Mouse (Mus musculus) liver, embryonic 16.5 days (tissue): ENCODE data around the gene Klf3. TPM values are rescaled to one million over a fixed set of nuclear protein-coding genes. Genes with fewer than 3 reads are reported as not detected.
"Not testable (repeated sequence)": the region's sequence is repeated elsewhere in the genome, so short reads cannot be mapped to it uniquely, and the experiment has no call there.

ENCODE experiments used
- ATAC-seq: fragments of 200-750 bp; cut with Nextera tagmentation; 2 replicates; pipeline ENCODE4 v1.8.0; 2017; ENCODE audit warnings: low read depth, mild to moderate bottlenecking, moderate number of reproducible peaks, moderate library complexity
- H3K27ac ChIP-seq: fragments of 300-500 bp; sonication (generic); 2 replicates; pipeline ENCODE4 v1.5.1; 2014; ENCODE audit warnings: mild to moderate bottlenecking, low read length
- H3K27me3 ChIP-seq: fragments of 300-500 bp; sonication (generic); 2 replicates; pipeline ENCODE4 v1.6.1; 2014; ENCODE audit warnings: low read depth, low read length, mixed read lengths; ENCODE audit not compliant: control insufficient read depth, insufficient read depth
- H3K36me3 ChIP-seq: fragments of 300-500 bp; sonication (generic); 2 replicates; pipeline ENCODE4 v1.6.1; 2014; ENCODE audit warnings: mild to moderate bottlenecking; ENCODE audit not compliant: control insufficient read depth, insufficient read depth
- H3K4me1 ChIP-seq: fragments of 300-500 bp; sonication (generic); 2 replicates; pipeline ENCODE4 v1.6.1; 2014; ENCODE audit warnings: low read depth, low read length, mixed read lengths; ENCODE audit not compliant: control insufficient read depth
- H3K4me2 ChIP-seq: fragments of 300-500 bp; sonication (generic); 2 replicates; pipeline ENCODE4 v1.6.1; 2014; ENCODE audit warnings: low read depth, low read length, mixed read lengths
- H3K4me3 ChIP-seq: fragments of 300-500 bp; sonication (generic); 2 replicates; pipeline ENCODE4 v1.5.1; 2014; ENCODE audit warnings: low read depth, mild to moderate bottlenecking, low read length
- H3K9ac ChIP-seq: fragments of 300-500 bp; sonication (generic); 2 replicates; pipeline ENCODE4 v1.6.1; 2014; ENCODE audit warnings: low read depth, low read length
- H3K9me3 ChIP-seq: fragments of 300-500 bp; sonication (generic); replicated peaks from 2 replicates; pipeline ENCODE4 v1.6.1; 2016; ENCODE audit warnings: low read length; ENCODE audit not compliant: control insufficient read depth
- WGBS: fragments of 180-500 bp; shearing (Covaris S2); extraction: QIAGEN DNeasy Blood & Tissue Kit; methylation state at CpG from one replicate; pipeline ENCODE4 v1.1.7; 2014; ENCODE audit not compliant: insufficient replicate concordance; 5-methylcytosine and 5-hydroxymethylcytosine counted together
- polyA plus RNA-seq: library from polyadenylated mRNA; unstranded; fragments of >200 nt; fragmentation: Nextera tagmentation; extraction: Ambion mirVana; gene quantifications from 2 replicates; pipeline ENCODE4 v1.2.1, GENCODE M21; 2015

The Klf3 gene
- polyA plus RNA-seq, 1 experiment from 2014 or later, result 88.9 TPM

DNA sequence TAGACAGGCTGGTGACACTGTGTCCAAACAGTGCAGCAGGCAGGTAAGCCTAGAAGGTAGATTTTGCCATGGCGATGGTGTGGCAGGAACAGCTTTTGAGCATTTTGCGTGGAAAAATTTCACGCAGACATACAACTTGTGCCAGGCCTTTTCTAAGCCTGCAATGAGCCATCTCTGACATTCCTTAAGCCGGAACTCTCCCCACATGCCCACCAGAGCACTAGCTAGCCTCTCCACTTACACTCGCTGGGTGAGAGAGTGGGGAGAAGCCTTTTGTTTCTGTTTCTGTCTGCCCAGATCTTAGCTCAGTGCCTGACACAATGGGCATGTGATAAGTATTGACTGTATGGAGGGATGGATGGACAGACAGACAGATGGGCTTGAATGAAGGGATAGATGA lies 64.4 kb downstream of the Klf3 start:
- Histone ChIP-seq H3K9ac (no peak overlapping the region), H3K36me3 (no peaks in the 10 kb centered on the region), H3K27ac (no peak overlapping the region), H3K4me1 (peaks cover 18% of the 10 kb centered on the region), H3K4me3 (no peak overlapping the region), H3K27me3 (no peaks in the 10 kb centered on the region), H3K4me2 (no peak overlapping the region), H3K9me3 (no peaks in the 10 kb centered on the region)
- ATAC-seq, result no peak
- 74% methylated on average over 5 of the region's 5 CpGs for WGBS

DNA sequence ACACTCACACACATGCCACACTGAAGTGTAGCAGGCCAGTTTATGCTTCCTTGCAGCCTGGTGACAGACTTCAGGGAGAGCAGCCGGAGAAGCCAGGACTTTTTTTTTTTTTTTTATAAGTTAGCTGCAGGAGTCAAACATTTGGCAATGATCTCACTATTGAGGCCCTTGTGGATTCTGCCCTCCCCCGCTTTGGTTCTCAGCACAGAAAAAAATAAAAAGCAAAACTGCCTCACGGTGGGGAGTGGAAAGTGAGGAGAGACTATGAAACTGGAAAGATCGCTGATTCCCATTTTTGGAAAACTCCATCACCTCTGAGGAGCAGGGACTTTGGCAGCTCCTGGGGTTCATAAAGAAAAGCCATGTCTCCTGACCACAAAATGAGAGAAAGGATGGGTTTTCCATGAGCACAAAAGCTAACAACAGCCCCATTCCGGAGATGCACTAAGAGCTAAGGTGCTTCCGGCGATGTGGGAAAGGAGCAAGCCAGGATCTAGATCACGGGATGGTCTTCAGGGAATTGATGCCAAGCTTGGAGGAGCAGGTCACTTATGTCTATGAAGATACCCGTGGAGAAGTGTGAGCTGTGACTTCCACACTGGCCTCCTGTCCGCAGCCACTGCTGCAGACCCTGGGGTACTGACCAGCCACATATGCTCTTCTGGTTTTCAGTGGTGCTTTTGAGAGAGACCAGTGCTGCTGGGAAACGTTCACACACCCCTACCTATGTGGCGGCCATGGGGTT lies 73.1 kb downstream of the Klf3 start:
- Histone ChIP-seq H3K27ac (no peak overlapping the region), H3K4me3 (no peak overlapping the region), H3K4me1 (no peaks in the 10 kb centered on the region), H3K27me3 (no peaks in the 10 kb centered on the region), H3K9me3 (no peaks in the 10 kb centered on the region), H3K36me3 (no peaks in the 10 kb centered on the region), H3K4me2 (no peak overlapping the region), H3K9ac (no peak overlapping the region)
- ATAC-seq, result no peak
- WGBS, result 60% methylated on average over 12 of the region's 12 CpGs

- no peak overlapping the region for H3K9ac ChIP-seq
- H3K4me1 ChIP-seq, result no peaks in the 10 kb centered on the region
- H3K4me2 ChIP-seq, result no peak overlapping the region
- no peak overlapping the region for H3K27ac ChIP-seq
- H3K27me3 ChIP-seq, result no peaks in the 10 kb centered on the region
- H3K36me3 ChIP-seq, result no peaks in the 10 kb centered on the region
- 58% methylated on average over 15 of the region's 15 CpGs for WGBS
- no peak for ATAC-seq
- H3K4me3 ChIP-seq, result no peak overlapping the region
- H3K9me3 ChIP-seq, result no peaks in the 10 kb centered on the region
Measured at GRCm38 (mm10) chr5:64877235-64878026, 74.2 kb downstream of the Klf3 start.

DNA sequence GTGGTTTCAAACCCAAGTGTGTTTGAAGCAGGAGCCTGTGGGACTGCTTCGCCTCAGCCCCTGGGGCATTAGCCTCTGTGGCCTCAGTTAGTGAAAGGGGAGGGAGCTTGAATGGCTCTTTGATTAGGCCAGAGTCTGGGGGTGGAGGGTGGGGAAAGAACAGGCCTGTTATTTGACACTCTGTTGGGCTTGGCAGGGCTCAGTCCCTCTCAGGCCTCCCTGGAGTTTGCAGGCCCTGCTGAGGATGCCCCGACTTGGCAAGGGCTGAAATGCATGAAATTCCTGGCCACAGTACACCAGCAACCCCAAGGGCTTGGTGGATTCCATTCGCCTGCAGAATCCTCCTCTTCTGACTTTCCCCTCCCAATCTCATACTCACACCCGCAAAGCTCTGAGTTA lies 74.8 kb downstream of the Klf3 start:
- no peak overlapping the region for H3K4me2 ChIP-seq
- no peak overlapping the region for H3K9ac ChIP-seq
- no peaks in the 10 kb centered on the region for H3K4me1 ChIP-seq
- peak; percentile 73 for ATAC-seq
- WGBS, result 50% methylated on average over 4 of the region's 4 CpGs
- H3K36me3 ChIP-seq, result no peaks in the 10 kb centered on the region
- no peak overlapping the region for H3K27ac ChIP-seq
- no peaks in the 10 kb centered on the region for H3K9me3 ChIP-seq
- H3K27me3 ChIP-seq, result no peaks in the 10 kb centered on the region
- no peak overlapping the region for H3K4me3 ChIP-seq

DNA sequence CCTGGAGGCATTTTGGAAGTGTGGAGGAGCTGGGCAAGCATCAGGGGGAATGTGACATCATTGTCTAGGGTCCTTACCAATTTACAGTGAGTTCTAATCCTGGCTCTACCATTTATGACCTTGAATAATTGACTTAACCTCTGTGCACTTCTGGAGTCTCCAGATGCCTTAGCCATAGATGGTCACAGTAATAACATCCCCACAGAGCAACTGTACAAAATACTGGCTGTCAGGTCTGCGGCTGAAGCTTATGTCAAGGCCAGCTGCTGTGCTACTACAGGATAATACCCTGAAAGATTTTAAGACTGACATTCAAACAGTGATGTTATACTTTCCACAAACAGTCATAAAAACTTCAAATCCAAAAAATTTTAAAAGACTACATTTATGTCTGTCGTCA lies 75.3 kb downstream of the Klf3 start:
- Histone ChIP-seq H3K9me3 (no peaks in the 10 kb centered on the region), H3K4me2 (no peak overlapping the region), H3K27ac (no peak overlapping the region), H3K9ac (no peak overlapping the region), H3K36me3 (no peaks in the 10 kb centered on the region), H3K4me1 (no peaks in the 10 kb centered on the region; the same call in 1 of the 2 replicates), H3K4me3 (no peak overlapping the region), H3K27me3 (no peaks in the 10 kb centered on the region)
- 78% methylated on average over 2 of the region's 2 CpGs for WGBS
- no peak for ATAC-seq

GRCm38 (mm10) chr5:64879241-64879640 lies 76.1 kb downstream of the Klf3 start:
- 35% methylated on average over 3 of the region's 3 CpGs for WGBS
- H3K4me3 ChIP-seq, result no peak overlapping the region
- no peaks in the 10 kb centered on the region for H3K27me3 ChIP-seq
- H3K4me1 ChIP-seq, result peaks cover 7% of the 10 kb centered on the region
- ATAC-seq, result peak; percentile 35; the same call in 1 of the 2 replicates
- 0 out of 2 replicates have a peak overlapping the region, but pooled peaks have one; percentile 39 for H3K27ac ChIP-seq
- H3K9me3 ChIP-seq, result no peaks in the 10 kb centered on the region
- H3K9ac ChIP-seq, result no peak overlapping the region
- no peak overlapping the region for H3K4me2 ChIP-seq
- no peaks in the 10 kb centered on the region for H3K36me3 ChIP-seq

- H3K9ac ChIP-seq, H3K27me3 ChIP-seq, H3K4me2 ChIP-seq, H3K27ac ChIP-seq, ATAC-seq, H3K4me3 ChIP-seq, H3K9me3 ChIP-seq, H3K4me1 ChIP-seq, H3K36me3 ChIP-seq: not testable (repeated sequence)
- 93% methylated on average over 5 of the region's 10 CpGs for WGBS
Measured at GRCm38 (mm10) chr5:64881559-64881958, 78.4 kb downstream of the Klf3 start.

GRCm38 (mm10) chr5:64881976-64882375 lies 78.8 kb downstream of the Klf3 start:
- WGBS, result 58% methylated on average over 8 of the region's 11 CpGs
- H3K4me1 ChIP-seq, H3K4me2 ChIP-seq, ATAC-seq, H3K27ac ChIP-seq, H3K9ac ChIP-seq, H3K9me3 ChIP-seq, H3K36me3 ChIP-seq, H3K27me3 ChIP-seq, H3K4me3 ChIP-seq: not testable (repeated sequence)
